In the genomic region with DNA sequence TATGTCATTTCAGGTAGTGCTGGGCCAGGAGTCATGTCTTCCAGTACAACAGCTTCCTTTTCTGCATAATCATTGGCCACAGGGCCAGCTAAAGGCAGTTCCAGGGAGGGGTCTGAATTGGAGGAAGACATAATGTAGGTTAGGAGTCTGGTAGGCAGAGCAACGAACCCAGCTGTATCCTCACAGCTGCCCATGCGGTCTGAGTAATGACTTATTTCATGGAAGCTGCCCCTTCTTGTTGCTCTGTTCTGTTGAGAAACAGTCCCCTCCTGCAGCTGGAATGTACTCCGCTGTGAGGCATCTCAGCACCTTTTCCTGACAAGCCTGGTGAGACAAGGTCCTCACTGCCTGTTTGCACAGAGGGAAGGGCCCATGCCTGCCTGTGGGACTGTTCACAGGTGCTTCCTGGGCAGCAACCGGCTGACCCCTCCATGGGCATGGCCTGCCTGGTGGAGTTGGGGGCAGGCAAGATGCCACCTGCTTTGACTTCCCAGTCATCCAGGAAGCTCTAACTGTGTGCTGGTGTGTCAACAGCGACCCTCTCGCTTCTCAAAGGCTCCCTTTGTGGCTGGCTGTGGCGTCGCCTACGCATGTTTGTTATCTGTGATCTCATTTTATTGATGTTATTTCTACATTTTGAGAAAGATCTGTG, we compare ENCODE assay signal across 11 mouse cellular contexts.
A peak's percentile ranks its signal among the peaks of the same experiment; 100 is the strongest.
DNase-seq lines count a peak whose midpoint lies in the region; ATAC-seq lines count a peak whose summit lies in the region.
"Had no signal": no experiment of that assay in that cellular context is flagged by ENCODE, and none has a peak within 500 bp of the region (broad histone marks: within the 10 kb centered on the region; RNA-seq: fewer than 3 reads in every experiment).

No protein-coding gene starts in this region.

- no peak overlapping the region for H3K9ac ChIP-seq in heart, embryonic 16.5 days (ENCODE audit: low read length)
- no peak overlapping the region for H3K9ac ChIP-seq in stomach, embryonic 14.5 days (replicated peaks; ENCODE audit: low read depth, low read length)
- H3K9ac ChIP-seq: liver, embryonic 13.5 days had no signal

- ATAC-seq in heart, embryonic 16.5 days (replicated peaks; ENCODE audit: extremely low read depth, insufficient read depth, low FRiP score): peak; percentile 56
- peak; percentile 57 for ATAC-seq in CD4-positive, CD25-positive, alpha-beta regulatory T cell, adult 4 months
- peak; percentile 59 for ATAC-seq in inflammation-experienced regulatory T-cells, adult 6 months
- peak; percentile 54; the same call in 1 of the 2 replicates for ATAC-seq in stomach, embryonic 14.5 days (ENCODE audit: insufficient number of reproducible peaks, insufficient read depth, low FRiP score, low read depth)

- intact Hi-C loops in heart, postnatal 25 days (cut with DNase I): no loop called here

- H3K27me3 ChIP-seq in heart, embryonic 16.5 days (ENCODE audit: control insufficient read depth, insufficient read depth, low read length): no peaks in the 10 kb centered on the region
- H3K27me3 ChIP-seq in stomach, embryonic 14.5 days (ENCODE audit: control insufficient read depth, insufficient read depth, low read length): no peaks in the 10 kb centered on the region
- peaks cover 29% of the 10 kb centered on the region for H3K27me3 ChIP-seq in midbrain, embryonic 10.5 days (ENCODE audit: low read depth, poor library complexity, severe bottlenecking)
- H3K27me3 ChIP-seq: liver, embryonic 13.5 days had no signal

- H3K27ac ChIP-seq in heart, embryonic 16.5 days (ENCODE audit: low read length): peak overlapping the region; percentile 41
- no peak overlapping the region for H3K27ac ChIP-seq in stomach, embryonic 14.5 days (ENCODE audit: low read length)
- no peak overlapping the region for H3K27ac ChIP-seq in midbrain, embryonic 10.5 days (replicated peaks)
- H3K27ac ChIP-seq: liver, embryonic 13.5 days had no signal

- DNase-seq in heart, postnatal 25 days (ENCODE audit: low spot score): no peak
- no peak for DNase-seq in retina, embryonic 14.5 days (ENCODE audit: low spot score)
- DNase-seq in layer of hippocampus, adult 11-12 months (ENCODE audit: low spot score): no peak
- DNase-seq in midbrain, embryonic 10.5 days (ENCODE audit: low spot score): no peak
- DNase-seq: adrenal gland, postnatal 10 days; kidney, postnatal 36 days; liver, embryonic 13.5 days had no signal

- 51% methylated on average over 9 of the region's 9 CpGs for WGBS in heart, embryonic 16.5 days
- WGBS in stomach, embryonic 14.5 days: 51% methylated on average over 9 of the region's 9 CpGs
- 82% methylated on average over 9 of the region's 9 CpGs for WGBS in midbrain, embryonic 10.5 days

- H3K4me2 ChIP-seq in heart, embryonic 16.5 days (ENCODE audit: low read depth, low read length): no peak overlapping the region
- no peak overlapping the region for H3K4me2 ChIP-seq in stomach, embryonic 14.5 days (replicated peaks; ENCODE audit: low read depth, low read length)
- H3K4me2 ChIP-seq: liver, embryonic 13.5 days had no signal

- no peaks in the 10 kb centered on the region for H3K36me3 ChIP-seq in heart, embryonic 16.5 days (ENCODE audit: control insufficient read depth, insufficient read depth)
- no peaks in the 10 kb centered on the region for H3K36me3 ChIP-seq in stomach, embryonic 14.5 days (ENCODE audit: control insufficient read depth, insufficient read depth, low read length)
- H3K36me3 ChIP-seq in midbrain, embryonic 10.5 days: no peaks in the 10 kb centered on the region
- H3K36me3 ChIP-seq: liver, embryonic 13.5 days had no signal

- no peaks in the 10 kb centered on the region for H3K9me3 ChIP-seq in heart, embryonic 16.5 days (replicated peaks; ENCODE audit: control insufficient read depth, low read length)
- no peaks in the 10 kb centered on the region for H3K9me3 ChIP-seq in stomach, embryonic 14.5 days (ENCODE audit: control insufficient read depth, low read depth, low read length)
- H3K9me3 ChIP-seq in midbrain, embryonic 10.5 days (replicated peaks): peaks cover 6% of the 10 kb centered on the region; the same call in 1 of the 2 replicates
- H3K9me3 ChIP-seq: liver, embryonic 13.5 days had no signal

- no peak overlapping the region for H3K4me3 ChIP-seq in heart, embryonic 16.5 days (ENCODE audit: low read length)
- no peak overlapping the region for H3K4me3 ChIP-seq in stomach, embryonic 14.5 days (ENCODE audit: low read depth, low read length)
- no peak overlapping the region for H3K4me3 ChIP-seq in midbrain, embryonic 10.5 days
- H3K4me3 ChIP-seq: liver, embryonic 13.5 days had no signal

- H3K4me1 ChIP-seq in heart, embryonic 16.5 days (ENCODE audit: control insufficient read depth, insufficient read depth, low read length): peaks cover 37% of the 10 kb centered on the region
- peaks cover 38% of the 10 kb centered on the region for H3K4me1 ChIP-seq in stomach, embryonic 14.5 days (ENCODE audit: control insufficient read depth, insufficient read depth, low read length)
- peaks cover 3% of the 10 kb centered on the region; the same call in 1 of the 2 replicates for H3K4me1 ChIP-seq in midbrain, embryonic 10.5 days
